Mouse (Mus musculus) bone marrow, adult 2 months (tissue): ENCODE measurements around the gene Thap12. TPM values are rescaled to one million over a fixed set of nuclear protein-coding genes. Genes with fewer than 3 reads are reported as not detected.

Experiments used
- H3K27ac ChIP-seq: fragments of 200-500 bp; 2 replicates; pipeline ENCODE4 v1.5.1; 2012; ENCODE audit warnings: low read depth, mild to moderate bottlenecking, control low read depth, inconsistent platforms, low read length; ENCODE audit not compliant: control insufficient read depth, poor library complexity, insufficient read depth
- H3K4me1 ChIP-seq: fragments of 200-500 bp; 2 replicates; pipeline ENCODE4 v1.6.1; 2011; ENCODE audit warnings: low read length; ENCODE audit not compliant: control insufficient read depth, insufficient read depth
- H3K4me3 ChIP-seq: fragments of 200-500 bp; replicated peaks from 2 replicates; pipeline ENCODE3; 2011; ENCODE audit warnings: mild to moderate bottlenecking, low read depth, low read length, control low read depth; ENCODE audit not compliant: control insufficient read depth
- CTCF ChIP-seq: fragments of 200-500 bp; IDR thresholded peaks from 2 replicates; pipeline ENCODE4 v1.5.1; 2011; ENCODE audit warnings: low read length, control low read depth; ENCODE audit not compliant: control insufficient read depth, insufficient read depth
- POLR2A ChIP-seq: fragments of 200-500 bp; IDR thresholded peaks from 2 replicates; pipeline ENCODE4 v1.6.1; 2011; ENCODE audit warnings: low read depth, mild to moderate bottlenecking, control low read depth, low read length, borderline replicate concordance; ENCODE audit not compliant: control insufficient read depth
- WGBS: fragments of 180-500 bp; shearing (Covaris S2); methylation state at CpG from one replicate; pipeline ENCODE4 v1.1.7; 2018; 5-methylcytosine and 5-hydroxymethylcytosine counted together
- polyA plus RNA-seq: library from polyadenylated mRNA; stranded (reverse); fragments of >200 nt; gene quantifications from 2 replicates; pipeline ENCODE4 v1.2.4, GENCODE M21; 2011; ENCODE audit warnings: low replicate concordance; ENCODE audit not compliant: missing spikeins, insufficient read depth, insufficient read length

Thap12 gene
- polyA plus RNA-seq, 1 experiment, result 9.0 TPM

DNA sequence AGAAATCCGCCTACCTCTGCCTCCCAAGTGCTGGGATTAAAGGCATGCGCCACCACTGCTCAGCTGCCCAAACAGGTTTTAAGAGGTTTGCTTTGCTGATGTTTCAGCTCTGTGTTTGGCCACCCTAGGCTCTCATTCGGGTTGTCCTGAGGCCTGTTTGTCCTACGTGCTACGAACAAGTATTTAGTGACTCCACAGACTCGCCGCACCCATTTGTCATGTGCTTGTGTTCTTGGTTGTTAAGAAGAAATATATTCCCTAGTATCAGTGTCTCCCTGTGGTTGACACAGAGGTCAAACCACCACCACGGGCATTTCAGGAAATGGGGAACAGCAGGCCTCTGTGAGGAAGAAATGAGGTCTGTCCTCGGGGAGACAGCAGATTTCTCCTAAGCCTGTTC lies 31.5 kb upstream of the Thap12 start:
- Histone ChIP-seq H3K27ac (no peak overlapping the region), H3K4me3 (no peak overlapping the region), H3K4me1 (no peaks in the 10 kb centered on the region; the same call in 1 of the 2 replicates)
- 54% methylated on average over 9 of the region's 9 CpGs for WGBS
- TF ChIP-seq POLR2A, result no peak
- TF ChIP-seq CTCF, result no peak

DNA sequence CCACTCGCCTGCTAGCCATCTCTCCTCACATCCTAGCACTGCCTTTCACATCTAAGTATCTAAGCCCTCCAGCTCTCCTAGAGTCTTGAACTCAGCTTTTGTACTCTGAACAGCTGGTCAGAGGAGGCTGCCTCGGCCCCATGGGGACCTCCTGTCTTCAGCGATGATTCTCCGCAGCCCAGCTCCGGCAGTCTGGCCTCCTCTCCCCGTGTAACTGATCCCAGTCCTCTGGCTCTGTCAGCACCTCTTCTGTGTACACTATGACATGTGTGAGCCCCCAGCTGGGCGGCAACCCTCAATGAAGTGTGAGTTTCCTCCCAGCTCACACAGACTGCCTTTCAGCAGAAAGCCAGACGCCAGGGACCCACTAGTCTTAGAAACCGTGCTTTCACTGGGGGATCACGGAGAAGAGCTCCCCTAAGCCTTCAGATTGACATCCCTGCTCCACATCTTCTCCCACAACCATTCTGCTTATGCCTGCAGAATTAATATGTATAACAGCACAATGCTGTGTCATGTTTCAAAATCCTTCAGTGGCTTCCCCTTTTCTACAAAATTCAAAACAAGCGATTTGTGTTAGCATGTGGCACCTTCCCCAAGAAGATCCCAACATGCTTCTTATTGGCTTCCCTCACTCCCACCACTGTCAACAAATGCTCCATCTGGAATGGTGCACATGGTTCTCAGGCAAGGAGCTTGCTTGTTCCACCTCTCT lies 30.5 kb upstream of the Thap12 start:
- H3K4me3 ChIP-seq, result no peak overlapping the region
- H3K27ac ChIP-seq, result 0 out of 2 replicates have a peak overlapping the region, but pooled peaks have one; percentile 17
- no peaks in the 10 kb centered on the region; the same call in 1 of the 2 replicates for H3K4me1 ChIP-seq
- no peak for TF ChIP-seq CTCF
- 54% methylated on average over 11 of the region's 11 CpGs for WGBS

DNA sequence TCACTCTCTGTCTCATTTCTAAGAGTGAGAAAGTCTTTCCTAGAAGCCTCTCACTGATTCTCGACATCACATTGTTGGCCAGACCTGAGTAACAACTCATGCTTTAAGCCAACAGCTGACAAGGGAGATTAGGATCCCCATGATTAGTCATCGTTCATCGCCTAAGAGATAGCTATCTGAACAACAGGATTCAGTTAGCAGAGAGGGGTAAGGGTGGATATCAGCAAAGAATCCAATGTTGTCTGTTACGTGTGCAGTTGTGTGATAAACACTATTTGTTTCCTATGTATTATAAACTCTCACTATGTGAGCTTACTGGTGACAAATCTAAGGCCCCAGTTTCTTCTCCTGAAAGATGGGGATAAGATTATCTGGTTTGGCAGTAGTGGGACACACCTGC lies 28.6 kb upstream of the Thap12 start:
- WGBS, result 46% methylated on average over 4 of the region's 4 CpGs
- Histone ChIP-seq H3K4me3 (no peak overlapping the region), H3K4me1 (no peaks in the 10 kb centered on the region; the same call in 1 of the 2 replicates), H3K27ac (no peak overlapping the region)
- TF ChIP-seq CTCF (no peak), POLR2A (no peak)

DNA sequence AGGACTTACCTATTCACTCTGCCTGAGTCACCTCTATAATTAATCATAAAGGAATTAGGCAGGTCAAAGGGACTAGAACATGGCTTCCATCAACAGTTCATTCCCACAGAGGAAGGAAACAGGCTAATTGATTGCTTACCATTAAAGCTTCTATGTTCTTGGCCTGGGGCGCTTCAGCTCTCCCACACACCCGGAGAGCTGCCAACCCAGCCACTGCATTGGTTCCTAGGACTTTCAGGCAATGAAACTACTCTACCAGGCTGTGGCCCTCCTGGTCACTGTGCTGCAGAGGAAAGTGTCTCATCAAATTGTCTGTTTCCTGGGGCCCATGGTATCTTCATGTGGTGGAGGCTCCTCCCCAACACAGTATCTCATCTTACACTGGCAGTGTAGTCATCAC lies 25.4 kb upstream of the Thap12 start:
- Histone ChIP-seq H3K27ac (no peak overlapping the region), H3K4me1 (no peaks in the 10 kb centered on the region; the same call in 1 of the 2 replicates), H3K4me3 (no peak overlapping the region)
- TF ChIP-seq CTCF (no peak), POLR2A (no peak)
- WGBS, result 78% methylated on average over 2 of the region's 2 CpGs

DNA sequence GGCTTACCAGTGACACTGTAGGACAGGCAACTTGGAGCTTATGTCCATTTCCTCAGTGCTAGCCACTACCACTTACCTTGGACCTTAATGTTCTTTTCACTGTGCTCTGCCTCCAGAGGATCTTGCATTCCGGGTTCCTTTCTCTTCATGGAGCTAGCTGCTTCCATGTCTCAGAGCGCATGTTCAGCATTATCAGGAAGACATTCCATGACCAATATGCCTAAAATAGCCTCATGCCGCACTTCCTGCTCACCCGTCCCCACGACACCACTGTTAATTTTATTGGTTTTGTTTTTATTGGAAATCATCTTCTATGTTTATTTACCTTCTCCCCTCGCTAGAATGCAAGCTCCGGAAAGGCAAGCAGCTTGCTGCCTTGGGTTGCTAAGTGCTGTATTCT lies 24.5 kb upstream of the Thap12 start:
- 72% methylated on average over 7 of the region's 7 CpGs for WGBS
- H3K27ac ChIP-seq, result no peak overlapping the region
- TF ChIP-seq CTCF (no peak), POLR2A (no peak)
- H3K4me1 ChIP-seq, result no peaks in the 10 kb centered on the region
- H3K4me3 ChIP-seq, result no peak overlapping the region

DNA sequence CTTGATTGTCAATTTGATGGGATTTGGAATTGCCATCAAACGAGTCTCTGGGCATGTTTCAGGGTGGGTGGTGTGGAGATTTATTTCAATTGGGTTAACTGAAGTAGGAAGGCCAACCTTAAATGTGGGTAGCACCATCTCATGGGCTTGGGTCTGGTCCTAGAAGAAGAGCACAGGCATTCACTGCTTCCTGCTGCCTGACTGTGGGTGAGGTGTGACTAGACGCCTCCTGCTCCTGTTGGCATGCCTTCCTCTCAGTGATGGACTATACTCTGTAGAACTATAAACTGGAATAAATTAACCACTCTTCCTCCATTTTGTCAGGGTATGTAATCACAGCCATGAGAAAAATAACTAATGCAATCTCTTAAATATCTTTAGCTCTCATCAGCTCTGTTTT lies 22.2 kb upstream of the Thap12 start:
- WGBS, result 65% methylated on average over 2 of the region's 2 CpGs
- H3K4me1 ChIP-seq, result no peaks in the 10 kb centered on the region
- TF ChIP-seq POLR2A, result no peak
- no peak for TF ChIP-seq CTCF
- H3K4me3 ChIP-seq, result no peak overlapping the region
- H3K27ac ChIP-seq, result no peak overlapping the region

DNA sequence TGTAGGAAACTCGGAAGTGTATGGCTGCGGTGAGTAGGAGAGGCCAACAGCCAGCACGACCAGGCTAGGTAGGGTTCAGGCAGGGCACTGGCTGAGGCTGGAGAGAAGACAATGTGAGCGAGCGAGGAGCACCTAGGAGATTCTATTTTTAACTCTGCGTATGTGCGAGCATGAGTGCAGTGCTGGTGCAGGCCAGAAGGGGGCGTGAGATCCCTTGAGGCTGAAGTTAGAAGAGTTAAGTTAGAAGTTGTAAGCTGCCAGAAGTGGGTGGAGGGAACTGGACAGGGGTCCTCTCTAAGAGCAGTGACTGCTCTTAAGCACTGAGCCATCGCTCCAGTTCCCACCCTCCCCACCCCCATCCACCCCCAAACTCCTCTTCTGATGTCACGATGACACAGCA lies 20.1 kb upstream of the Thap12 start:
- Histone ChIP-seq H3K27ac (no peak overlapping the region), H3K4me1 (no peaks in the 10 kb centered on the region), H3K4me3 (no peak overlapping the region)
- WGBS, result 91% methylated on average over 10 of the region's 10 CpGs
- peak; percentile 39; the same call in 1 of the 2 replicates for TF ChIP-seq CTCF
- no peak for TF ChIP-seq POLR2A

DNA sequence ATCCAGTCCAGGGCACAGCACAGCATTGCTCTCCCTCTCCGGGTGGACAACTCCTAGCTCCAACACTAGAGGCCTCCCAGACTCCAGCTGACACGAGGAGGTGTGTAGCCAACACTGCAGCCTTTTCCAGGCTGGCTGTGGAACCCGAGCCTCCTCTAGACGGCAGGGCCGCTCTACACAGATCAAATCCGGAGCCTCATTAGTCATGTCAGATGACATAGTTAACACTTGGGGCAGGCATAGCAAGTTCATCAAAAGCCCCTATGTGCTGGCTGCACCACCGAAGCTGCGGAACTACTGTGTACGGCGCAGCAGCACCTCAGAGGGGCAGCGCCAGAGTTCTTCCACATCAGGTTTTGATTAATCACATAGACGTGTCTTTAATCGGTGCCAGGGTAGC lies 17.0 kb upstream of the Thap12 start:
- Histone ChIP-seq H3K27ac (no peak overlapping the region), H3K4me1 (no peaks in the 10 kb centered on the region), H3K4me3 (no peak overlapping the region)
- TF ChIP-seq CTCF (no peak), POLR2A (no peak)
- WGBS, result 76% methylated on average over 13 of the region's 13 CpGs

DNA sequence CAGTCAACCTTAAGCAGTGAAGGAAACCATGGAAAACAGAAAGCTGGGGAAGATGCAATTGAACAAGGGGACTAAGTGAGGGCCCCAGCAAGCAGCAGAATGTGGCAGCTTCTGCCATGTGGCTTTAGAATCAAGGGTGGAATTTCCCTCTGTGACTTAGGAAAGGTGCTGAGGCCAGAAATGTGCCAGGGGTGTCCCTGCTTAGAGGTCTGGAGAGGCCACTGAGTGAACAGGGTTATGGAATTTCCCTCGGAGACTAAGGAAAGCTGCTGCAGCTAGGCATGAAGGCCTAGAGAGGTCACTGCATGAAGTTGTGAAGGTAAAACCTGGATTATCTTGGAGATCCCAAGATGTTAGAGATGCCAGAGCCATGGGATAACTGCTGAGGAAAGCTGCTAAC lies 12.8 kb upstream of the Thap12 start:
- TF ChIP-seq CTCF, result no peak
- no peak for TF ChIP-seq POLR2A
- H3K27ac ChIP-seq, result no peak overlapping the region
- WGBS, result 88% methylated on average over 1 of the region's 1 CpGs
- H3K4me1 ChIP-seq, result no peaks in the 10 kb centered on the region
- H3K4me3 ChIP-seq, result no peak overlapping the region
